Mouse (Mus musculus) myocyte (in vitro differentiated cells): ENCODE measurements around the gene Arnt2. TPM values are rescaled to one million over a fixed set of nuclear protein-coding genes. Genes with fewer than 3 reads are reported as not detected.

Source experiments
- H3K27me3 ChIP-seq: one replicate; pipeline ENCODE4 v1.6.1; 2011; ENCODE audit not compliant: control insufficient read depth, insufficient read depth, insufficient read length
- H3K36me3 ChIP-seq: one replicate; pipeline ENCODE4 v1.6.1; 2011; ENCODE audit not compliant: control insufficient read depth, insufficient read depth
- H3K4me2 ChIP-seq: one replicate; pipeline ENCODE4 v1.6.1; 2011; ENCODE audit warnings: low read depth, control low read depth
- H3K4me3 ChIP-seq: one replicate; pipeline ENCODE4 v1.5.1; 2011; ENCODE audit warnings: mild to moderate bottlenecking, control low read depth, moderate library complexity
- H3K79me2 ChIP-seq: one replicate; pipeline ENCODE4 v1.6.1; 2011; ENCODE audit not compliant: control insufficient read depth, insufficient read depth
- H3ac ChIP-seq: one replicate; pipeline ENCODE4 v1.6.1; 2011; ENCODE audit not compliant: control insufficient read depth, insufficient read length
- CEBPB ChIP-seq: IDR thresholded peaks from 2 replicates; pipeline ENCODE4 v1.6.1; 2011; ENCODE audit warnings: mild to moderate bottlenecking, moderate library complexity; ENCODE audit not compliant: poor library complexity, insufficient read depth, severe bottlenecking
- E2F4 ChIP-seq: IDR thresholded peaks from one replicate; pipeline ENCODE4 v1.6.1; 2011; ENCODE audit warnings: mild to moderate bottlenecking, control low read depth, moderate library complexity; ENCODE audit not compliant: insufficient read depth
- MAX ChIP-seq: IDR thresholded peaks from one replicate; pipeline ENCODE4 v1.6.1; 2011; ENCODE audit warnings: low read depth, mild to moderate bottlenecking, control low read depth
- MYOD1 ChIP-seq, 3 experiments: IDR thresholded peaks; one replicate each; pipeline ENCODE4 v1.6.1; 2011; ENCODE audit warnings: control low read depth in 2 of 3, low read depth in 2 of 3, mild to moderate bottlenecking in 2 of 3, moderate library complexity in 1 of 3; ENCODE audit not compliant: insufficient read length in 2 of 3, control insufficient read depth in 1 of 3
- MYOG ChIP-seq, 3 experiments: IDR thresholded peaks; one replicate each; pipeline ENCODE4 v1.6.1; 2011; ENCODE audit warnings: control low read depth in 2 of 3, low read depth in 2 of 3, mild to moderate bottlenecking in 2 of 3; ENCODE audit not compliant: insufficient read length in 2 of 3, control insufficient read depth in 1 of 3, insufficient read depth in 1 of 3
- POLR2A ChIP-seq: IDR thresholded peaks from one replicate; pipeline ENCODE4 v1.6.1; 2011; ENCODE audit warnings: low read depth, mild to moderate bottlenecking, control low read depth, moderate library complexity; ENCODE audit not compliant: insufficient read length
- POLR2AphosphoS2 ChIP-seq: IDR thresholded peaks from one replicate; pipeline ENCODE4 v1.6.1; 2011; ENCODE audit warnings: low read depth, control low read depth; ENCODE audit not compliant: insufficient read length
- REST ChIP-seq: IDR thresholded peaks from one replicate; pipeline ENCODE4 v1.6.1; 2011; ENCODE audit warnings: mild to moderate bottlenecking, control low read depth, moderate library complexity; ENCODE audit not compliant: insufficient read depth, insufficient read length
- SRF ChIP-seq: IDR thresholded peaks from one replicate; pipeline ENCODE4 v1.6.1; 2011; ENCODE audit warnings: low read depth; ENCODE audit not compliant: control insufficient read depth, insufficient read length
- TCF12 ChIP-seq: IDR thresholded peaks from one replicate; pipeline ENCODE4 v1.6.1; 2011; ENCODE audit warnings: mild to moderate bottlenecking, control low read depth; ENCODE audit not compliant: poor library complexity, insufficient read depth, severe bottlenecking
- TCF3 ChIP-seq: IDR thresholded peaks from one replicate; pipeline ENCODE4 v1.6.1; 2011; ENCODE audit warnings: low read depth, control low read depth; ENCODE audit not compliant: insufficient read length
- USF1 ChIP-seq: IDR thresholded peaks from one replicate; pipeline ENCODE4 v1.6.1; 2011; ENCODE audit warnings: low read depth, mild to moderate bottlenecking, control low read depth, moderate library complexity
- polyA plus RNA-seq: library from polyadenylated mRNA; unstranded; fragments of >200 nt; fragmentation: generic; extraction: Trizol; gene quantifications from one replicate; pipeline ENCODE4 v1.2.1, GENCODE M21; 2012; ENCODE audit warnings: missing spikeins

Gene Arnt2
- polyA plus RNA-seq, 1 experiment = 1.00 TPM

DNA sequence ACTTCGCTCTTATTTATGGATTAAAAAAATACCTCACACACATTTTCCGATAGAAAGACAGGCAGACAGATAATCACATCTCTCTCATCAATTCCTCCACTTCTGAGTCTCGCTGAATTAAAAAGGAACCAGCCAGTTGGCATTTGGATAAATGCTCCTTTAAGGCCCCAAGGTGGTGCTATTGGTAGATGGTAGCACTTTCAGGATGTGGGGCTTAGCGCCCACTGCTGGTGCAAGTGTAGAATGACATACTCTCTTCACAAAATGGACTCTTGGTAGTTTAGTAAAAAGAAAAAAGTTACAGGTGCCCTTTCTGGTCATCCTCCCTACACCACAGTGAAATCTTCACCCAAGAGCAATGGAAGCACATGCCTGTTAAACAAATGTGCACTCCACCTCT is 37.1 kb upstream of the Arnt2 start:
- H3K4me2 ChIP-seq = no peak overlapping the region
- no peaks in the 10 kb centered on the region for H3K79me2 ChIP-seq
- H3K36me3 ChIP-seq = no peaks in the 10 kb centered on the region
- H3K27me3 ChIP-seq = no peaks in the 10 kb centered on the region
- H3ac ChIP-seq = no peak overlapping the region
- TF ChIP-seq MAX (no peak), E2F4 (no peak), TCF3 (no peak), POLR2A (no peak), USF1 (no peak), TCF12 (no peak)
- no peak overlapping the region for H3K4me3 ChIP-seq

DNA sequence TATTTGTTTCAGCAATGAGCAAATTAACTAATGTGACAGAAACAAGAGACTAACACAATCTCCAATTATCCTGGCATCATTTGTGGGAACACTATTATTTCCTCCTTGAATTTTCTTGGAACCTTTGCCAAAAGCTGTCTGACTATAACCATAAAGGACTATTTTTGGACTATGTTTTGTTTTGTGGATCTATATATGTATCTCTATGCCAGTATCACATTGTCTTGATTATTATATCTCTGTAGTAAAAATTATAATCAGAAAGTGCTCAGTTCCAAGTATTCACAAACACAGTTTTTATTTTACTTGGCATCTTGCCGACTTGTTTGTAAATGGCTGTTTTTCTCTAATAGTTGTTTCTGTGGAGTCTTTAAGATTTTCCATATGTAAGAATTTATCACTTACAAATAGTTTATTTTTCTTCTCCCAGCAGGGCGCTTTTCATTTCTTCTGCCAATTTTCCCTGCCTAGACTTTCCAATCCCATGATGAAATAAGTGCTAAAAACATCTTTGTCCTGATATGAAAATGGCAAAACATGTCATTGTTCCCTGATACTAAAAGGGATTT is 32.5 kb upstream of the Arnt2 start:
- no peak for TF ChIP-seq SRF
- no peak for TF ChIP-seq POLR2AphosphoS2
- no peak for TF ChIP-seq TCF12
- no peak for TF ChIP-seq CEBPB
- no peak for TF ChIP-seq MAX
- no peak for TF ChIP-seq POLR2A
- no peak for TF ChIP-seq USF1
- no peak for TF ChIP-seq MYOG (IDR thresholded peaks at IDR 0.05; ENCODE audit: control insufficient read depth in 1 of 3, insufficient read depth in 1 of 3, insufficient read length in 2 of 3, low read depth in 2 of 3)
- no peak for TF ChIP-seq TCF3
- TF ChIP-seq REST = no peak
- TF ChIP-seq MYOD1 (IDR thresholded peaks at IDR 0.05; ENCODE audit: control insufficient read depth in 1 of 3, insufficient read length in 2 of 3, low read depth in 2 of 3) = no peak
- H3ac ChIP-seq = no peak overlapping the region
- H3K79me2 ChIP-seq = no peaks in the 10 kb centered on the region
- H3K4me2 ChIP-seq = no peak overlapping the region
- no peak overlapping the region for H3K4me3 ChIP-seq
- no peaks in the 10 kb centered on the region for H3K27me3 ChIP-seq
- H3K36me3 ChIP-seq = no peaks in the 10 kb centered on the region

DNA sequence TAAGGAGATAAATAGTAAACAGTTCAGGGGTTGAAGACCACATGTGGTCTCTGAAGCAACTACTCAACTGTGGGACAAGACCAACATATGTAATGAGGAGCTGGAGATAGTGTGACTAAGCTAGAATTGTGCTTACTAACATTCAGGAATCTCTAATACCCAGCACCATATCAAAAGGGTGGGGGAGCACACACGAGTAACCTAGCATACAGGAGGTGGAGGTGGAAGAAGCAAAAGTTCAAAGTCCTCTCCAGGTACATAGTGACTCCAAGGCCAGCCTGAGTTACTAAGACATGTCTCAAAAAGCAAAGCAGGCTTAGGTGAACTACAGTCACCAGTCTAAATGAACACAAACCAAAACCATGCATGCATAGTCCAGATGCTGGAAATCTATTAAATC is 29.6 kb upstream of the Arnt2 start:
- no peaks in the 10 kb centered on the region for H3K36me3 ChIP-seq

GRCm38 (mm10) chr7:84434901-84435300 is 24.9 kb upstream of the Arnt2 start:
- TF ChIP-seq MYOD1 (IDR thresholded peaks at IDR 0.05; ENCODE audit: control insufficient read depth in 1 of 3, insufficient read length in 2 of 3, low read depth in 2 of 3) (no peak), REST (no peak), MYOG (IDR thresholded peaks at IDR 0.05; ENCODE audit: control insufficient read depth in 1 of 3, insufficient read depth in 1 of 3, insufficient read length in 2 of 3, low read depth in 2 of 3) (no peak), USF1 (no peak), POLR2A (no peak), CEBPB (no peak)
- H3ac ChIP-seq = no peak overlapping the region
- no peaks in the 10 kb centered on the region for H3K36me3 ChIP-seq

More for the DNA sequence above, 29.6 kb upstream of the Arnt2 start:
- no peak overlapping the region for H3ac ChIP-seq
- no peak for TF ChIP-seq TCF3
- TF ChIP-seq POLR2AphosphoS2 = no peak
- no peak for TF ChIP-seq SRF
- TF ChIP-seq TCF12 = no peak
- TF ChIP-seq USF1 = no peak
- no peak overlapping the region for H3K4me2 ChIP-seq
- H3K79me2 ChIP-seq = no peaks in the 10 kb centered on the region
- H3K27me3 ChIP-seq = no peaks in the 10 kb centered on the region
- no peak overlapping the region for H3K4me3 ChIP-seq

GRCm38 (mm10) chr7:84432151-84432550 is 22.2 kb upstream of the Arnt2 start:
- Histone ChIP-seq H3ac (no peak overlapping the region), H3K36me3 (no peaks in the 10 kb centered on the region), H3K27me3 (peaks cover 5% of the 10 kb centered on the region), H3K4me3 (no peak overlapping the region), H3K4me2 (no peak overlapping the region), H3K79me2 (no peaks in the 10 kb centered on the region)
- TF ChIP-seq REST = no peak
- no peak for TF ChIP-seq CEBPB
- no peak for TF ChIP-seq E2F4
- no peak for TF ChIP-seq TCF12
- no peak for TF ChIP-seq POLR2AphosphoS2
- TF ChIP-seq SRF = no peak
- TF ChIP-seq MAX = no peak
- TF ChIP-seq TCF3 = no peak
- TF ChIP-seq MYOD1 (IDR thresholded peaks at IDR 0.05; ENCODE audit: control insufficient read depth in 1 of 3, insufficient read length in 2 of 3, low read depth in 2 of 3) = no peak
- TF ChIP-seq POLR2A = no peak
- no peak for TF ChIP-seq USF1

More at GRCm38 (mm10) chr7:84434901-84435300, 24.9 kb upstream of the Arnt2 start:
- Histone ChIP-seq H3K4me2 (no peak overlapping the region), H3K27me3 (peaks cover 5% of the 10 kb centered on the region), H3K79me2 (no peaks in the 10 kb centered on the region), H3K4me3 (no peak overlapping the region)
